Mouse (Mus musculus): Measurements from ENCODE around the gene Gbx1. TPM values are rescaled to one million over a fixed set of nuclear protein-coding genes. Genes with fewer than 3 reads are reported as not detected.

Gbx1 gene
- polyA plus RNA-seq, 1 experiment from 2014 or later: 1.5 TPM

DNA sequence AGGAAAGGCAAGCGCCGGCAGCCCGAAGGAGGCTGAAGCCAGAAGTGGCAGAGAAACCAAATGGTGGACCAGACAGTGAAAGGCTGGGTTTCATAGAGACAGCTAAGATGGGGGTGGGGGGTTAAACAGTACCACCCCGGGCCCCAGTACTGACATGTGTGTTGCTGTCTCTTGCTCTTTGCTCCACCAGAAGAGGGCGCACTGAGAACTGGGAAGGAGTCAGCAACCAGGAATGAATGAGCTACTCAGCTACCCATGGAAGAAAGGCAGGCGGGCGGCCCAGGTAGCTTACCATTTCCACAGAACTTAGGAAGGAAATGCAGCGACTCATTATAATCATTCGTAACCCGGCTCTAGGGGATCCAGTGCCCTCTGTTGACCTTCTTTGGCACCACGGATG lies 16.4 kb downstream of the Gbx1 start:
- Histone ChIP-seq H3K36me3 (peaks cover 18% of the 10 kb centered on the region), H3K27me3 (ENCODE audit: insufficient read depth, poor library complexity, severe bottlenecking) (peaks cover 8% of the 10 kb centered on the region; the same call in 1 of the 2 replicates), H3K4me1 (replicated peaks) (peaks cover 15% of the 10 kb centered on the region), H3K9me3 (0 out of 2 replicates have a peak, but pooled peaks cover 7% of the 10 kb centered on the region), H3K27ac (no peak overlapping the region), H3K4me3 (no peak overlapping the region)
- no peak for DNase-seq (ENCODE audit: low spot score)
- WGBS: 53% methylated on average over 11 of the region's 11 CpGs

DNA sequence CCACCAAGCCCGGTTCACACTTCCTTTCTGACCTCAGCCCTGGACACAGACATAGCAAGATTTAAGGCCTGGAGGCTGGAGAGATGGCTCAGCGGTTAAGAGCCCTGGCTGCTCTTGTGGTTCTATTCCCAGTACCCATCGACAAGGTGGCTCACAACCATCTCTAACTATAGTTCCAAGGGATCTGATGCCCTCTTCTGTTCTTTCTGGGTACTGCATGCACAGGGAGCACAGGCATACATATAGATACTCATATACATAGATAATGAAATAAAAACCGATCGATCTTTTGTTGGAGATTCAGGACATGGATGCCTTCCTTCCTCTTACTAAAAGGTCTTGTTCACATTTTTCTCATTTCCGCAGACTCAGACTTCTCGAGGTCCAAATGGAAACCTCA lies 18.6 kb downstream of the Gbx1 start:
- Histone ChIP-seq H3K9me3 (0 out of 2 replicates have a peak, but pooled peaks cover 7% of the 10 kb centered on the region), H3K27ac (no peak overlapping the region), H3K4me1 (replicated peaks) (peaks cover 30% of the 10 kb centered on the region), H3K27me3 (ENCODE audit: insufficient read depth, poor library complexity, severe bottlenecking) (peaks cover 22% of the 10 kb centered on the region; the same call in 1 of the 2 replicates), H3K4me3 (no peak overlapping the region), H3K36me3 (peaks cover 19% of the 10 kb centered on the region)
- DNase-seq (ENCODE audit: low spot score): no peak
- 92% methylated on average over 7 of the region's 7 CpGs for WGBS

DNA sequence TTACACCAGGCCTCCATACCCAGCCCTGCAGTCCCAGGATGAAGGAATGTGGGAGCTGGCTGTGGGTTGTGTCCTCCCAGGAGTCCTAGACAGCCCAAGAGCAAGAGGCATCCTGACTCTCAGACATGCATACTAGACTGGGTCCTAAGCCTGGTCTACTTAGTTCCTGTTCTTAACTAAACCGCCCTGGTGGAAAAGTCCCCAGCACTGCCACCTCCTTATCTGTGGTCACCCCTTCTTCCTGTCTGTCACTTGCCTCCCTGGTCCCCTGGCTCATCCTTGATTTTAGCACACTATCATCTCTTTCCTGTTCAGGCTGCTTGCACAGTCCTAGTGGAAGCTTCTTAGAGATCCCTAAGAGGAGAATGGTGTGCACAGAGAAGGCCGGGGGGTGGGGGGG lies 21.5 kb downstream of the Gbx1 start:
- Histone ChIP-seq H3K27ac (no peak overlapping the region), H3K9me3 (0 out of 2 replicates have a peak, but pooled peaks cover 7% of the 10 kb centered on the region), H3K4me3 (no peak overlapping the region), H3K36me3 (peaks cover 48% of the 10 kb centered on the region), H3K27me3 (ENCODE audit: insufficient read depth, poor library complexity, severe bottlenecking) (peaks cover 21% of the 10 kb centered on the region; the same call in 1 of the 2 replicates), H3K4me1 (replicated peaks) (peaks cover 36% of the 10 kb centered on the region)
- DNase-seq (ENCODE audit: low spot score): no peak
- 64% methylated on average over 2 of the region's 2 CpGs for WGBS

DNA sequence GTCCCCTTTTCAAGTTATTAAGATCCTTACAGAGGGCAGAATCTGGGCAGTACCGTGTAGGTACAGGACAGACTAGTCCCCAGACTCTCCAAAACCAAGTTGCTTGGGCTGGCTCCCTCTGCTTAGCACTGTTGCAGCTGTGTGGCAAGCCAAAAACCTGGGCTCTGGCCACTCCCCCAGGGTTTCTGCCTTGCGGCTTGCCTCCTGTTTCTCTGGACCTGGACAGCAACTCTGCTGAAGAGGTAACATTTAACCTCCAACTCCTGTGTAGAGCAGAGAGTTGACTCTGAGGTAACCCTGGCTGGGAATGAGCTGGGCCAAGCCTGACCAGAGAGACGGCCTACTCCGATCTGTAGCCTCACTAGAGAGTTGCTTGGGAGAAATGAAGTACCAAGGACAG lies 24.2 kb downstream of the Gbx1 start:
- Histone ChIP-seq H3K9me3 (no peaks in the 10 kb centered on the region), H3K4me3 (no peak overlapping the region), H3K4me1 (replicated peaks) (peaks cover 58% of the 10 kb centered on the region), H3K36me3 (peaks cover 61% of the 10 kb centered on the region), H3K27ac (no peak overlapping the region), H3K27me3 (ENCODE audit: insufficient read depth, poor library complexity, severe bottlenecking) (peaks cover 21% of the 10 kb centered on the region; the same call in 1 of the 2 replicates)
- DNase-seq (ENCODE audit: low spot score): no peak
- WGBS: 81% methylated on average over 4 of the region's 4 CpGs

DNA sequence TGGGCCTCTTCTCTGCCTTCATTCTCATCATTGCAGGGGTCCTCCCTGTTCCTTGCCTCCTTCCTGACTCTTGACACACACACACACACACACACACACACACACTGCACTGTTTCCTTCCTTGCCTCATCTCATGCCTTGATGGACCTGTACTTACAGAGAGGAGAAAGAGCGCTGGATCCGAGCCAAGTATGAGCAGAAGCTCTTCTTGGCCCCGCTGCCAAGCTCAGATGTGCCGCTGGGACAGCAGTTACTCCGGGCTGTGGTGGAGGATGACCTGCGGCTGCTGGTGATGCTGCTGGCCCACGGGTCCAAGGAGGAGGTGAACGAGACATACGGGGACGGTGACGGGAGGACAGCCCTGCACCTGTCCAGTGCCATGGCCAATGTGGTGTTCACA lies 26.2 kb downstream of the Gbx1 start:
- Histone ChIP-seq H3K4me1 (replicated peaks) (peaks cover 75% of the 10 kb centered on the region), H3K36me3 (peaks cover 77% of the 10 kb centered on the region), H3K27me3 (ENCODE audit: insufficient read depth, poor library complexity, severe bottlenecking) (peaks cover 20% of the 10 kb centered on the region; the same call in 1 of the 2 replicates)

DNA sequence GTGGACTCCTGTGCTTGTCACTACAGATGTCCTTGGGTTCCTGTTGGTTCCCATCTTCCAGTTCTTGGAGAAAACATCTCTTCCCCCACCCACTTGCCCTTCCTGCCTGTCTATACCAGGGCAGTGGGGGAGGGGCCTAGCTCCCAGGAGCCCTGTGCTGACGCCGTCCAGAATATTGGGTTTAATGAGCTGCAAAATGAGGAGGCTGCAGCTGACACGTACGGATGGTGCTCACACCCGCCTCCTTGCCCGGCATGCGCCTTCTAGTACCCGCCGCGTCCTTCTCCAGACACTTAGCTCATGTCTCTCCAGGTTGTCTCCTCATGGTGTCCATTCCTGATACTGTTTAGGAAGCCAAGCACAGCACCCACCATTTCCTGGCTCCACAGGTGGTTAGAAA lies 27.9 kb downstream of the Gbx1 start:
- Histone ChIP-seq H3K4me1 (replicated peaks) (peaks cover 64% of the 10 kb centered on the region), H3K9me3 (no peaks in the 10 kb centered on the region), H3K4me3 (no peak overlapping the region), H3K27ac (no peak overlapping the region), H3K27me3 (ENCODE audit: insufficient read depth, poor library complexity, severe bottlenecking) (peaks cover 4% of the 10 kb centered on the region; the same call in 1 of the 2 replicates), H3K36me3 (peaks cover 94% of the 10 kb centered on the region)
- no peak for DNase-seq (ENCODE audit: low spot score)
- 70% methylated on average over 10 of the region's 10 CpGs for WGBS

More for the DNA sequence above, 26.2 kb downstream of the Gbx1 start:
- Histone ChIP-seq H3K4me3 (no peak overlapping the region), H3K9me3 (no peaks in the 10 kb centered on the region), H3K27ac (0 out of 2 replicates have a peak overlapping the region, but pooled peaks have one; percentile 19)
- 90% methylated on average over 11 of the region's 11 CpGs for WGBS
- no peak for DNase-seq (ENCODE audit: low spot score)

DNA sequence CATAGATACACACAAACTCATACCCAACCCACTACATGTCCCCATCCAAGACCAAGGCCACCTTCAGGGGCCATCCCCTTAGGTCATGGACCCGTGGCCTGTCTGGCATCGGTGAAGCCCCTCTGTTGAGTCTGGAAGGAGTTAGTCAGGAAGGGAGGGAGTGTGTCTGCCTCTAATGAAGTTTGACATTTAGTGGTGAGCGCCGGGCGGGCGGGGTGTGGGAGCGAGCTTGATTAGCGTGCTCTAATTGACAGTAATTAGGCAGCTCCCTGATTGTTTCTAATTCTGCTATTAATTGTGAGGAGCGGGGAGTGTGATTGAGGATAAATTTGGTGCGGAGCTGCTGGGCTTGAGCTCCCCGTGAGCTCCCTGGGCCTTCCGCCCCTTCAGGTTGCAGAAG lies 29.5 kb downstream of the Gbx1 start:
- Histone ChIP-seq H3K4me3 (no peak overlapping the region), H3K4me1 (replicated peaks) (peaks cover 64% of the 10 kb centered on the region), H3K27ac (no peak overlapping the region), H3K27me3 (ENCODE audit: insufficient read depth, poor library complexity, severe bottlenecking) (peaks cover 4% of the 10 kb centered on the region; the same call in 1 of the 2 replicates), H3K9me3 (no peaks in the 10 kb centered on the region), H3K36me3 (peaks cover 100% of the 10 kb centered on the region)
- WGBS: 80% methylated on average over 12 of the region's 12 CpGs
- no peak for DNase-seq (ENCODE audit: low spot score)

DNA sequence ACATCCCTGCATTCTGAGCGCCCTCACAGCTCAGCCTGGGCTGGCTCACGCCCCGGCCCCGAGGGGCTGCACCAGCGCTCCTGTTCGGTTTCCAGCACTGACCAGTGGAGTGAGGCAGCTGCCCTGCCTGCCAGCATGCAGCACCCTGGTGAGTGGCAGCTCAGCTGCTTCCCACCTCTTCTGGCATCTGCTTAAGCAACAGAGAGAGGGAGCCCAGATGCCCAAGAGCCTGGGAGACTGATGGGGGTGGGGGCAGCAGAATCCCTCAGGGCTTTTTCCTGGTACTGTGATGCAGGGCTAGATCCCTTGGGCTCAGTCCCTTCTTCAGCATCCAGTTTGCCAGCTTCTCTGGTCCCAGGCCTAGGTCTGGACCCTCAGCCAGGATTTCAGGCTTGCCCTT lies 30.2 kb downstream of the Gbx1 start:
- H3K4me3 ChIP-seq: no peak overlapping the region
- WGBS: 55% methylated on average over 6 of the region's 6 CpGs
- H3K27ac ChIP-seq: peak overlapping the region; percentile 31; the same call in 1 of the 2 replicates
- no peaks in the 10 kb centered on the region for H3K9me3 ChIP-seq
- peaks cover 100% of the 10 kb centered on the region for H3K36me3 ChIP-seq
- no peak for DNase-seq (ENCODE audit: low spot score)
- H3K4me1 ChIP-seq (replicated peaks): peaks cover 64% of the 10 kb centered on the region
- 0 out of 2 replicates have a peak, but pooled peaks cover under 1% of the 10 kb centered on the region for H3K27me3 ChIP-seq (ENCODE audit: insufficient read depth, poor library complexity, severe bottlenecking)

DNA sequence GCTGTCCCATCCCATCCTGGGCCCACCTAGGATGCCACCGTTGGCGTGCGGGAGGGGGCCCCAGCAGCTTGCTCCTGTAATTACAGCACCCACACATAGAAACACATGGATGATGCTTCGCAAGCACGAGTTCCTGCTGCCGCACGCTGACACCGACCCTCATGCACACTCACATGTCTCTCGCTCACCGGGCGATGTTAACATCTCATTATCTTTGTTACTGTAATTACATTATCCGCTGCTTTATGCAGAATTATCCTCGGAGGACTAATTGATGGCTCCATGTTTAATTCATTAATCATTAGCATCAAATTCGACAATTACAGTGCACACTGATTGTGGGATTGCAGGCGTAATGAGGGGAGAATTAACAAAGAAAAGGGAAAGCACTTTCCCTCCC lies 32.0 kb downstream of the Gbx1 start:
- Histone ChIP-seq H3K9me3 (no peaks in the 10 kb centered on the region), H3K4me3 (no peak overlapping the region), H3K36me3 (peaks cover 100% of the 10 kb centered on the region), H3K27ac (no peak overlapping the region), H3K4me1 (replicated peaks) (peaks cover 47% of the 10 kb centered on the region), H3K27me3 (ENCODE audit: insufficient read depth, poor library complexity, severe bottlenecking) (no peaks in the 10 kb centered on the region)
- WGBS: 89% methylated on average over 15 of the region's 15 CpGs
- DNase-seq (ENCODE audit: low spot score): no peak

DNA sequence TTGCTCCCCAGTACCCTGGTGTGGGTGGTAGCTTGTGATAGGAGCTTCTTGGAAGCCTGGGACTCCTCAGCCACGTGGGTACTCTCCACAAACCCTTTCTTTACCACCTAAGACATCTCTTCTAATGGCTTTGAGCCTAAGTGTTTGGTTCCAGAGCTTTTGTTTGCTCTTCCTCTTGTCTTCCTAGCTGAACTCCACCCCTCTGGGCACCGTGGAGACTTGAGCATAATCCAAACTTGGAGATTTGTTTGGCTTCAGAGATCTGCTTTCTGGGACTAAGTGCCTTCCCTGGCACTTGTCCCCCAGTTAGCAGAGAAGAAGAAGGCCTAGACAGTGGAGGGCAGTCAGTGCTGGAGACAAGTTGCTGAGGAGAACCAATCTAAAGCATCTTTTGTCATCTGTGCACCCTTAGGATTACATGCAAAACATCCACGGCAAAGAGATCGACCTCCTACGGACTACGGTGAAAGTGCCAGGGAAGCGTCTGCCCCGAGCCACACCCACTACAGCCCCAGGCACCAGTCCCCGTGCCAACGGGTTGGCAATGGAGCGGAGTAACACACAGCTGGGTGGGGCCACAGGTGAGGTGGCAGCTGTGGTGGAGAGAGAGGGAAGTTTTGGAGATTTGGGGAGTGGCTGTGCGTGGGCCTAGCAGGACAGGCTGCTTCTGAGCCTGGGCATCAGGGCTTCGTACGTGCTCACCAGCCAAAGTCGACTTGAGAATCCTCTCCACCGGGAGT lies 34.3 kb downstream of the Gbx1 start:
- peaks cover 100% of the 10 kb centered on the region for H3K36me3 ChIP-seq
- no peak overlapping the region for H3K4me3 ChIP-seq
- H3K27me3 ChIP-seq (ENCODE audit: insufficient read depth, poor library complexity, severe bottlenecking): no peaks in the 10 kb centered on the region
- peaks cover 29% of the 10 kb centered on the region for H3K4me1 ChIP-seq (replicated peaks)
- H3K9me3 ChIP-seq: no peaks in the 10 kb centered on the region
- WGBS: 90% methylated on average over 16 of the region's 16 CpGs
- no peak for DNase-seq (ENCODE audit: low spot score)
- no peak overlapping the region for H3K27ac ChIP-seq

DNA sequence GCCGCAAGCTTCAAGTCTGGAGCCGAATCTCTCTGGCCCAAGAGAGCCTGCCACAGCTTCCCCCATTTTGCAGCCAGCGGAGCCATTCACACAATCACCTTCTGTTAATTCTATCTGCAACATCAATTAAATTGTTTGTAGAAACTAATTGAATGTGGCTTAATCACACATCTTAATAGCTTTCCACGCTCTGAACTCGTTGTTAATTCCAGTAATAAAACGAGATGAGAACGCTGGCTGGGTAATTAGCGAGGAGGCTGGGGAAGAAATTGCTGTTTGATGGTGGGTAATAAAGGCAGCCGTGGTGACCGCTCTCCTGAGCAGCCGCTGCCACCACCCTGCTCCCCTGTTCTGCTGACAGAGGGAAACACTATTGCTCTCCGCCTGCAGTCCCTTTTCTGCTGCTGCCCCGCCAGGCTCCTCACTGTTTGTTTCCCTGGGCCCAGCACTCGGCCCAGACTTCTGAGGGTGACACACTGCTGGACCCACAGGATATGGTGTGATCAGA lies 36.5 kb downstream of the Gbx1 start:
- Histone ChIP-seq H3K27ac (no peak overlapping the region), H3K4me3 (no peak overlapping the region), H3K4me1 (replicated peaks) (peaks cover 23% of the 10 kb centered on the region), H3K9me3 (no peaks in the 10 kb centered on the region), H3K36me3 (peaks cover 97% of the 10 kb centered on the region), H3K27me3 (ENCODE audit: insufficient read depth, poor library complexity, severe bottlenecking) (peaks cover 3% of the 10 kb centered on the region)
- WGBS: 90% methylated on average over 14 of the region's 14 CpGs
- DNase-seq (ENCODE audit: low spot score): no peak

DNA sequence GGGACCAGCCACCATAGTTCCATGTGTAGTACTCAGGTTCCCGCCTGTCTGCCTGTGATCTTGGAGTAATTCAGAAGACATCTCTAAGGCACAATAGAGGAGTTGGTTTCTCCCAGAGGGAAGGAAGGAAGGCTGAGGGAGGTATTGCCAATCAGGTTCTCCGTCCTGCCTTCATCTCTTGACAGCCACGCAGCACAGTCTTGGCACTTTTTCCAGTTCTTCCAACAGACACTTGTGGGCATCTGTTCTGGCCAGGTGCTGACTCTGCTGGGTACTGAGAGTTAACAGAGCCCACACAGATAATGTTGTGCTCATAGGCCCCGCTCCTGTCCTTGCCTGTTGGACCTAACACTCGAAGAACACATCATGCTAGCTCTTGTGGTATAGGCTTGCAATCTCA lies 40.3 kb downstream of the Gbx1 start:
- Histone ChIP-seq H3K4me3 (no peak overlapping the region), H3K27ac (no peak overlapping the region), H3K4me1 (replicated peaks) (peaks cover 57% of the 10 kb centered on the region), H3K36me3 (peaks cover 97% of the 10 kb centered on the region), H3K27me3 (ENCODE audit: insufficient read depth, poor library complexity, severe bottlenecking) (peaks cover 34% of the 10 kb centered on the region), H3K9me3 (no peaks in the 10 kb centered on the region)
- WGBS: 86% methylated on average over 5 of the region's 5 CpGs
- no peak for DNase-seq (ENCODE audit: low spot score)

DNA sequence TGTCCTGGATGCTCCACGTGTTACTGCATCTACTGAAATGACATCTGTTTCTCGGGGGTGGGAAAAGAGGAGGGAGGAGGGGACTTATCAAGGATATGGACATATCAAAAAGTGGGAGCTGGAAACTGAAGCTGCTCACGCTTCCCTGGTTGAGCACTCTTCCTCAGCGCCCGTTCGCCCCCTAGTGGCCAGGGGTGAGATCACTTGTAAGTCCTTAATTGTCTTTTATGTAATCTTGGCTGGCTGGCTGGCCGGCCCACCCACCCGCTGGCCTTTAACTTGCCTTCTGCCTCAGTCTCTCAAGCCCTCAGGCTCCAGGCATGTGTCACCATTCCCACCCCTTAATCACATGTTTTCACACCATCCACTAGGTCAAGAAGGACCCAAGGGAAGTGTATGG lies 40.9 kb downstream of the Gbx1 start:
- H3K36me3 ChIP-seq: peaks cover 97% of the 10 kb centered on the region

More for the DNA sequence above, 40.9 kb downstream of the Gbx1 start:
- H3K27me3 ChIP-seq (ENCODE audit: insufficient read depth, poor library complexity, severe bottlenecking): peaks cover 34% of the 10 kb centered on the region
- no peaks in the 10 kb centered on the region for H3K9me3 ChIP-seq
- DNase-seq (ENCODE audit: low spot score): peak; percentile 87
- H3K4me3 ChIP-seq: no peak overlapping the region
- H3K27ac ChIP-seq: no peak overlapping the region
- 2% methylated on average over 8 of the region's 8 CpGs for WGBS
- H3K4me1 ChIP-seq (replicated peaks): peaks cover 64% of the 10 kb centered on the region

All from hindbrain, embryonic 10.5 days (tissue).